Mouse (Mus musculus) gastrocnemius, postnatal 36 days (tissue): ENCODE measurements around the gene Iffo2. TPM values are rescaled to one million over a fixed set of nuclear protein-coding genes. Genes with fewer than 3 reads are reported as not detected.

Experiments used
- microRNA-seq, 2 experiments: library from miRNA; unstranded; fragments of <30 nt; microRNA quantifications; one replicate each; pipeline ENCODE4 v1.2.0; 2021
- total RNA-seq, 2 experiments: library from RNA; stranded (reverse); gene quantifications; 2 replicates each; pipeline ENCODE4 v1.2.3; 2021

Gene Iffo2
- total RNA-seq, 2 experiments from 2014 or later: 2.0 to 2.1 TPM

Small RNAs within 50 kb of the gene (microRNA-seq; reads per million reads assigned to microRNA genes)
- 0 reads per million in 2 experiments for gene Gm25571
- gene Mir7020: 0 to 0.74 reads per million in 2 experiments

Other genes with a start within 250 kb of the Iffo2 start
- 1 to 10 TPM; 5.4 to 5.7 TPM for gene Pqlc2, start 219.8 kb upstream of the Iffo2 start, total RNA-seq
- 10 to 100 TPM; 32.8 to 33.3 TPM for gene Akr7a5, start 219.8 kb upstream of the Iffo2 start, total RNA-seq
- 10 to 100 TPM; 32.4 to 33.0 TPM for gene Mrto4, start 178.0 kb upstream of the Iffo2 start, total RNA-seq
- 10 to 100 TPM; 28.2 to 29.1 TPM for gene Emc1, start 178.0 kb upstream of the Iffo2 start, total RNA-seq
- 10 to 100 TPM; 91.3 to 94.0 TPM for gene Ubr4, start 177.9 kb upstream of the Iffo2 start, total RNA-seq
- gene Gm21969, start 72.6 kb downstream of the Iffo2 start, total RNA-seq: not detected
- gene Aldh4a1, start 92.3 kb downstream of the Iffo2 start, total RNA-seq: 10 to 100 TPM; 63.9 to 75.8 TPM
- not detected for gene Tas1r2, start 123.0 kb downstream of the Iffo2 start, total RNA-seq